Mouse (Mus musculus) olfactory bulb, adult 2 months (tissue): ENCODE measurements around the gene Glra2.

ENCODE experiments used
- CTCF ChIP-seq: fragments of 200-500 bp; IDR thresholded peaks from 2 replicates; pipeline ENCODE4 v1.5.1; 2012; ENCODE audit warnings: low read depth, mild to moderate bottlenecking, low read length, moderate library complexity; ENCODE audit not compliant: insufficient read depth
- POLR2A ChIP-seq: fragments of 200-500 bp; IDR thresholded peaks from 2 replicates; pipeline ENCODE4 v1.6.1; 2012; ENCODE audit warnings: mild to moderate bottlenecking, low read depth, low read length, moderate library complexity; ENCODE audit not compliant: insufficient read depth

GRCm38 (mm10) chrX:165191170-165191569 lies 136.0 kb downstream of the Glra2 start:
- TF ChIP-seq CTCF, result no peak
- no peak for TF ChIP-seq POLR2A
